Mouse (Mus musculus): ENCODE results near the gene Zfp335.
"Not testable (repeated sequence)": the region's sequence is repeated elsewhere in the genome, so short reads cannot be mapped to it uniquely, and the experiment has no call there.

Gene Zfp335

DNA sequence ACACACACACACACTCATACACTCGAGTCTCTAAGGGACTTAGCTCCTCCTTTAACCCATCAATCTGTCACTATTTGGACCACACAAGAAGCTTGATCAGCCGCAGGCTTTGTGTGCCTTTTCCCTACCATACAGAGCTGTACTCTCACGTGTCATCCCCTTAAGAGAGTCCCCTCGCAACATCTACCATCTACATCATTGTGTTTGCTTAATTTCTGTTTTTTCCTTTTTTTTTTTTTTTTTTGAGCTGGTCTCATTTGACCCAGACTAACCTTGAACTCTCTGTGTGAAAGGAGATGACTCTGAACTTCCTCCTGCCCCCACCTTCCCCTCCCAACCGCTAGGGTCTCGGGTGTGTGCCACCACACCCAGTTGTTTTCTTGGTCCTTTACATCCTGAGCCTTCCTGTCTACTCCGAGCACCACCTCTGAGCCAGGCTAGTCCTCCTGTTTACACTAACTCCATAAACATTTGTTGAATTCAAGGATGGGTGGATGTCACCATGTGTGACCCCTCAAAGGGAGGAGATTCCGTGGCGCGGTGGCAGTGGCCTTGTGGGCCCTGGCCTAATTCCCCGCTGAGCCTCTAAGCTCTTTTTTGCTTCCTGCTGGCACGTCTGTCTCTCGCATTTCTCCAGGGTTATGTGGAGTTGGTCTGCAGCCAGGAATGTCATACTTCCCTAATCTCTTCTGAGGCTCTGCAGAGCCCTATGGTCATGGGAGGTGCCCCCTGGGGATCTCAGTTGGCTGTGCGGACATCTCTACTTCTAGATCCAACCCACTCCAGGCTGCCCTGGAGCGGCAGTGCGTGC is 44.6 kb downstream of the Zfp335 start:
- no peak for DNase-seq (ENCODE audit: low read depth)

- DNase-seq (ENCODE audit: low read depth) = no peak
These were observed 47.0 kb downstream of the Zfp335 start for GRCm38 (mm10) chr2:164864593-164864992.

GRCm38 (mm10) chr2:164863411-164863810 is 48.1 kb downstream of the Zfp335 start:
- DNase-seq (ENCODE audit: low read depth) = not testable (repeated sequence)

DNA sequence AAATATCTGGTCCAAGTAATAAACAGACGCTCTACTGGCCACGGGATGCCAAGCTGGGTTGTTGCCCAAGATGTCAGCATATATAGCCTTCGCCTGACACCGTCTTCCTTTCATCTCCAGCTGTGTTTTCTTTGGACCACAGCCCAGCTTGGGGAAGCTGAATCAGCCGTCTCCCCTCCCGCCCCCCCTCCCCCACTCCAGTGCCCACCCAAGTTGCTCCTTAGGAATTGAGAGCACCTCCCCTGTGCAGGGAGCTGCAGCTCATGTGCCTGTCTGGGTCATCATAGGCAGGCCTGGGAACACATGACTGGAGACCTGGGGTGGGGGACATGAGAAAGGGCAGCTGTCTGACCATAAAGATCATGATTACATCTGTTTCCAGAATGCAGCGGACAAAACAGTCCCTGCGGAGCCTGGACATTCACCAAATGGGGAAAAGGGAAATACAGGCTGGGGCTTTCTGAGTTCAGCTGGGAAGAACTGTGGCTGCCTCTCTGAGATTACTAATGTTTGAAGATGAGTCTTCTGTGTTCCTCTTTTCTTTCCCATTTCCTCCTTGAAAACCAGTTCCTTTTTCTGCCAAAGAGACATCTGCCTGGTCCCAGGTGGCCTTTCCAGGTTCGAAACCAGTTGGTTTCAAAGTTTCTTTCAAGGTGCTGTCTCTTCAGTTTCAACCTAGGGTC is 49.2 kb downstream of the Zfp335 start:
- no peak for DNase-seq (ENCODE audit: low read depth)

GRCm38 (mm10) chr2:164861094-164861493 is 50.5 kb downstream of the Zfp335 start:
- no peak for DNase-seq (ENCODE audit: low read depth)

GRCm38 (mm10) chr2:164859640-164860432 is 51.7 kb downstream of the Zfp335 start:
- no peak for DNase-seq (ENCODE audit: low read depth)

DNA sequence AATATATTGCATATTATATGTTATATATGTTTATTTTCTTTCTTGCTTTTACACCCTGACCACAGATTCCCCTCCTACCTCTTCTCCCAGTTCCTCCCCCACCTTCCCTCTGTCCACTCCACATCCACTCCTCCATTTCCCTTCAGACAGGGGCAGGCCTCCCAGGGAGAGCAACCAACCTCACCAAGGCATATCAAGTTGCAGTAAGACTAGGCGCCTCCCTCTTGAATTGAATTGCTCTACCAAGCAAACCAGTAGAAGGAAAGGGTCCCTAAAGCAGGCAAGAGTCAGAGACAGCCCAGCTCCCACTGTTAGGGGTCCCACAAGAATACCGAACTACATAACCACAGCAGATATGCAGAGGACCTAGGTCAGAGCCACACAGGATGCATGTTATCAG is 52.4 kb downstream of the Zfp335 start:
- no peak for DNase-seq (ENCODE audit: low read depth)

DNA sequence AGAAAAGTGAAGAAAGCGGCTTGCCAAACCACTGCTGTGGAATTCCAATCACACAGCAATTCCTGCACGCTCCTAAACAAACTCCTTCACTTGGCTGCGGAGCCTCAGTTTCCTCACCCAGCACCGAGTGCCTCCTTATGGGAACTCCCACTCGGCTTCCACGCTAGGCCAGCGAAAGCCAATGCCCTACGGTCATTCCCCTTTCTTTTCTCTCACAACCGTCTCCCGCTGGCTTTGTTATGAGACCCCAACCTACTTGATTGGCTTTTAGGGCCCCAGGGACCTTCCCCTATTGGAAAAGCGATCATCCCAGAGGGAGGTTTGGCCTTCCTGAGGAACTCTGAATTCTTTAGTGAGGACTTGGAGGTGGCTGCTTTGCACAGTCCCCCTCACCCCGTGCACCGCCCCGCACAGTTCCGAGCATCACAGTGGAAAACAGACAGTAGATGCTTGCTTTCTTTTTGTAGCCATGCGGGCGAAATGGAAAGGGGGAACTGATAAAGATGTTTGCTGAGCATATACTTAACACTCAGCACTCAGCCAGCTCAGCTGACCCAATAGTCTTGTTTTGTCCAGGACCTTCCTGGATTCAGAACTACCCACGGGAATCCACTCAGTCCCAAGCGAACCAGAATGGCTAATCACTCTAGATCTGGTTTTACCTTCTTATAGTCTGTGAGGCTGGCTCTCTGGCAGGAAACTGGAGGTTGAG is 53.6 kb downstream of the Zfp335 start:
- no peak for DNase-seq (ENCODE audit: low read depth)

DNA sequence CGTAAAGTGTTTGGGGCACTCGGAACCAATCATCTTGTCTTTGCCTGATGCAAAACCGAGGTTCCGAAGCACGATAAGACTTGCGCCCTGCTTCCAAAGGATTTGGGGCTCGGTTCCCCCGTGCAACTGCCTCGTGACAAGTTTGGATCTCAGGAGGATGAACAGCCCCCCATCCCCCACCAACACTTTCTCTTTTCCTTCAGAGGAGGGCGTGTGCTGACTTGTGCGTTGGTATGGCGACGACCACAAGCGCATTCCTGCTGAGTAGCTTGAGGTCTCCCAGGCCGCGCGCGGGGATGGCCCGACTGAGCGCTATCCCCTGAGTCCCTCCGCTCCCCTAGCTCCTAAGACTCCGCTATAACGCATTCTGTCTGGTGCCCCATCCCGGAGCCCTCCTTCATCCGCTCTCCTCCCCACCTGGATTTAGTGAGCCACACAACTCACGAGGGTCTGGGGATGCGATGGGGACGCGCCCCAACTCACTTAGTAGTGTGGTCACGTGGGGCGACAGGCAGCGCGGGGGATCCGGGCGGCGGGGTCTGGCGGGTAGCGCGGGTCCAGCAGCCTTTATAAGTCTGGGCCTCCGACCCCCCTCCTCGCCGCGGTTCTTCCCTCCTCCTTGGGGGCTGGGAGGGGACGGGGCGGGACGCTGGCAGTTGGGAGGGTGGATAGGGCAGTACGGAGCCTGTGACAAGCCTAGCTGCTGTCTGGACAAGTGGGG is 54.3 kb downstream of the Zfp335 start, which contains the start of gene Pltp:
TSS of gene Pltp (minus strand) at position 611 of the 721 bp plus-strand sequence.
- DNase-seq (ENCODE audit: low read depth) = no peak

- no peak for DNase-seq (ENCODE audit: low read depth)
These were observed 55.1 kb downstream of the Zfp335 start for GRCm38 (mm10) chr2:164856309-164857100.

DNA sequence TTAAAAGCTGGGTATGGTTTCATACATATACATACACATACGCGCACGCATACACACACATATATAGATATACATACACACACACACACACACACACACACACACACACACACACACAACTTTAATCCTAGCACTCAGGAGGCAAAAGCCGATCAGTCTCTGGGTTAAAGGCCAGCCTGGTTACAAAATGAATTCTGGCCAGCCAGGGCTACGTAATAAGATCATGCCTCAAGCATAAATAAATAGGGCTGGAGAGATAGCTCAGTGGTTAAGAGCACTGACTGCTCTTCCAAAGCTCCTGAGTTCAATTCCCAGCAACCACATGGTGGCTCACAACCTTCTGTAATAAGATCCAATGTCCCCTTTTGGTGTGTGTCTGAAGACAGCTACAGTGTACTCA is 56.0 kb downstream of the Zfp335 start:
- DNase-seq (ENCODE audit: low read depth) = not testable (repeated sequence)

- no peak for DNase-seq (ENCODE audit: low read depth)
These were observed 61.5 kb downstream of the Zfp335 start for GRCm38 (mm10) chr2:164850061-164850460.

DNA sequence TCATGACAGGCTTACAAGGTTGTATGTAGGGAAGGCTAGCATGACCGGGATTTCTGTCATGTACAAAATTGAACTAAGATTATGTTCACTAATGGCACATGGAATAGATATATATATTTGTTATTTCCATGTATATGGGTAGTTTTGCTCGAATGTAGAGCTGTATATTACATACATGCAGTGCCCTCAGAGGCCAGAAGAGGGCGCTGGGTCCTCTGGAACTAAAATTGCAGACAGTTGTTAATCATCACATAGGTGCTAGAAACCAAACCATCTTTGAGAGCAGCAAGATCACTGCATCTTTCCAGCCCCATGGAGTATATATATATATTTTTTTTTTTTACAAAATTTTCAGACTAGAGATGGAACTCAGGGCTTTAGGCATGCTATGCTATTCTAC is 65.8 kb downstream of the Zfp335 start:
- no peak for DNase-seq (ENCODE audit: low read depth)

All from c-Kit-positive CD71-positive TER-119-negative erythroid progenitor cells, embryonic 14.5 days (primary cell).